Mouse (Mus musculus) bone marrow, adult 2 months (tissue): Measurements from ENCODE around the gene Syt16.

ENCODE experiments used
- CTCF ChIP-seq: fragments of 200-500 bp; IDR thresholded peaks from 2 replicates; pipeline ENCODE4 v1.5.1; 2011; ENCODE audit warnings: low read length, control low read depth; ENCODE audit not compliant: control insufficient read depth, insufficient read depth
- POLR2A ChIP-seq: fragments of 200-500 bp; IDR thresholded peaks from 2 replicates; pipeline ENCODE4 v1.6.1; 2011; ENCODE audit warnings: low read depth, mild to moderate bottlenecking, control low read depth, low read length, borderline replicate concordance; ENCODE audit not compliant: control insufficient read depth

- TF ChIP-seq CTCF: no peak
- no peak for TF ChIP-seq POLR2A
Observed at GRCm38 (mm10) chr12:74093110-74093509, 95.6 kb downstream of the Syt16 start.
